Mouse (Mus musculus) heart, embryonic 13.5 days (tissue): ENCODE measurements around the gene 5430419D17Rik. TPM values are rescaled to one million over a fixed set of nuclear protein-coding genes. Genes with fewer than 3 reads are reported as not detected.

Experiments
- ATAC-seq: fragments of 200-750 bp; cut with Nextera tagmentation; 2 replicates; pipeline ENCODE4 v1.8.0; 2017; ENCODE audit warnings: moderate TSS enrichment; ENCODE audit not compliant: insufficient number of reproducible peaks, low FRiP score, low TSS enrichment; ENCODE audit errors: extremely low read depth
- H3K27ac ChIP-seq: fragments of 300-500 bp; sonication (generic); replicated peaks from 2 replicates; pipeline ENCODE4 v1.5.1; 2015; ENCODE audit warnings: moderate library complexity, mild to moderate bottlenecking, inconsistent platforms
- H3K27me3 ChIP-seq: fragments of 300-500 bp; sonication (generic); replicated peaks from 2 replicates; pipeline ENCODE4 v1.6.1; 2015; ENCODE audit warnings: mild to moderate bottlenecking, inconsistent platforms
- H3K36me3 ChIP-seq: fragments of 300-500 bp; sonication (generic); 2 replicates; pipeline ENCODE4 v1.6.1; 2015; ENCODE audit warnings: mild to moderate bottlenecking, inconsistent platforms
- H3K4me1 ChIP-seq: fragments of 300-500 bp; sonication (generic); 2 replicates; pipeline ENCODE4 v1.6.1; 2015; ENCODE audit warnings: inconsistent platforms
- H3K4me2 ChIP-seq: fragments of 300-500 bp; sonication (generic); 2 replicates; pipeline ENCODE4 v1.6.1; 2015; ENCODE audit warnings: inconsistent platforms, mild to moderate bottlenecking, moderate library complexity
- H3K4me3 ChIP-seq: fragments of 300-500 bp; sonication (generic); 2 replicates; pipeline ENCODE4 v1.5.1; 2015; ENCODE audit warnings: moderate library complexity, mild to moderate bottlenecking, inconsistent platforms
- H3K9ac ChIP-seq: fragments of 300-500 bp; sonication (generic); 2 replicates; pipeline ENCODE4 v1.6.1; 2015; ENCODE audit warnings: inconsistent platforms, mild to moderate bottlenecking, moderate library complexity
- H3K9me3 ChIP-seq: fragments of 300-500 bp; sonication (generic); 2 replicates; pipeline ENCODE4 v1.6.1; 2016; ENCODE audit warnings: inconsistent platforms
- WGBS: fragments of 180-500 bp; shearing (Covaris S2); methylation state at CpG from one replicate; pipeline ENCODE4 v1.1.7; 2015; ENCODE audit warnings: mixed read lengths; 5-methylcytosine and 5-hydroxymethylcytosine counted together
- polyA plus RNA-seq: library from polyadenylated mRNA; unstranded; fragments of >200 nt; fragmentation: Nextera tagmentation; extraction: Ambion mirVana; gene quantifications from 2 replicates; pipeline ENCODE4 v1.2.1, GENCODE M21; 2015

5430419D17Rik gene
- polyA plus RNA-seq, 1 experiment from 2014 or later = 0.09 TPM

DNA sequence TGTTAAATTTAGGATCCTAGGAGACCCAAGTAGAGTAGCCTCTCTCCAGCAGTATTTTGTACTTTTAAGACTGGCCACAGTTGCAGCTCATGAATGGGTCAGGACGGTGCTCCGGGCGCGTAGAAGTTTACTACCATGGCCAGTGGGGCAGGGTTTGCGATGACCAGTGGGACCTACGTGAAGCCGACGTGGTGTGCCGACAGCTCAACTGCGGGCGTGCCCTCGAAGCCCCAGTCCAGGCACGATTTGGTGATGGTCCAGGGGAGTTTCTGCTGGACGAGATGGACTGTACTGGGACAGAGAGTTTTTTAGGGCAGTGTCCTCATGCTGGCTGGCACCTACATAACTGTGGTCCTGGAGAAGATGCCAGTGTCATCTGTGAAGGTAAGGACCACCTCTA, 13.8 kb downstream of the 5430419D17Rik start:
- Histone ChIP-seq H3K9me3 (no peaks in the 10 kb centered on the region), H3K9ac (no peak overlapping the region), H3K4me1 (no peaks in the 10 kb centered on the region), H3K4me2 (no peak overlapping the region), H3K27ac (no peak overlapping the region), H3K36me3 (no peaks in the 10 kb centered on the region), H3K27me3 (peaks cover 9% of the 10 kb centered on the region), H3K4me3 (no peak overlapping the region)
- ATAC-seq = no peak
- WGBS = 85% methylated on average over 14 of the region's 14 CpGs

DNA sequence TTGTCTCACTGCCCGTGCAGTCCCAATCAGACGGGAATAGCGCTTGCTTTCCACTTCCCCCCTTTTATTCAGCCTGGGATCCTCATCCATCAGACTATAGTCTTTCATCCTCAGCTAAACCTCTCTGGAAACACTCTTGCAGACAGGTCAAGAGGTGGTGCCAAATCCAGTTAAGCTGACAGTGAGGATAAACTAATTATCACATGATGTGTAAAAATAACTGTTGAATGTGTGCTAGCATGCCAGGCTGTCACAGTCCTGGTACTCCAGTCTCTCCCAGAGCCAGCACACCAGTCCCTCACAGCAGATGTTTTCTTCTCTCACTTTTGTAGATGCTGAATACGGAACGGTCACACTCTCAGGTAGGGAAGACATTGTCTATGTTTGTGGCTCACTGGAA, 48.9 kb downstream of the 5430419D17Rik start:
- Histone ChIP-seq H3K4me2 (no peak overlapping the region), H3K4me3 (no peak overlapping the region), H3K27me3 (no peaks in the 10 kb centered on the region; the same call in 1 of the 2 replicates), H3K9me3 (no peaks in the 10 kb centered on the region), H3K36me3 (no peaks in the 10 kb centered on the region), H3K27ac (no peak overlapping the region), H3K4me1 (no peaks in the 10 kb centered on the region), H3K9ac (no peak overlapping the region)
- ATAC-seq = no peak
- WGBS = 50% methylated on average over 5 of the region's 5 CpGs

DNA sequence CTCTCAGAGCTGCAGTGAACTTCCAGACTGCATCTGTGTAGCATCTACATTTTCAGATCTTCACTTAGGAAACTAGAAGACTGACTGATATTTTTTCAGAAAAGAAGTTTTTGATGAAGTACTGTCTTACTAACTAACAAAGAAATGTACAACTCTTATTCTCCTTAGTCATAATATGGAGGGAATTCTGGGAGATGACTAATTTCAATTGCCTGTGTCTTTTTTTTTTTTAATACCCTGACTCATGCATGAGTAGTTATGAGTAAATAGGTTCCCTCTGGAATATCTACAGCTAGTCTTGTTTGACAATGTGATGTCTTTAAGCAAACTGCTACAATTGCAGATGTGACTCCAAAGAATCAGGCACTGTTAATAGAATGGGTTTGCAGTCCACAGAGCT, 61.9 kb downstream of the 5430419D17Rik start:
- Histone ChIP-seq H3K4me3 (no peak overlapping the region), H3K4me2 (no peak overlapping the region), H3K4me1 (no peaks in the 10 kb centered on the region), H3K27me3 (no peaks in the 10 kb centered on the region), H3K36me3 (no peaks in the 10 kb centered on the region), H3K27ac (no peak overlapping the region), H3K9me3 (no peaks in the 10 kb centered on the region), H3K9ac (no peak overlapping the region)
- ATAC-seq = no peak

GRCm38 (mm10) chr7:131244993-131245392, 70.8 kb downstream of the 5430419D17Rik start:
- Histone ChIP-seq H3K9me3 (no peaks in the 10 kb centered on the region), H3K27ac (no peak overlapping the region), H3K4me2 (no peak overlapping the region), H3K9ac (no peak overlapping the region), H3K27me3 (no peaks in the 10 kb centered on the region), H3K4me3 (no peak overlapping the region), H3K36me3 (no peaks in the 10 kb centered on the region), H3K4me1 (no peaks in the 10 kb centered on the region)
- WGBS = 12% methylated on average over 1 of the region's 1 CpGs
- no peak for ATAC-seq

GRCm38 (mm10) chr7:131256841-131257240, 82.6 kb downstream of the 5430419D17Rik start:
- Histone ChIP-seq H3K9me3 (no peaks in the 10 kb centered on the region), H3K4me2 (no peak overlapping the region), H3K4me1 (no peaks in the 10 kb centered on the region), H3K27me3 (no peaks in the 10 kb centered on the region), H3K4me3 (no peak overlapping the region), H3K9ac (no peak overlapping the region), H3K27ac (no peak overlapping the region), H3K36me3 (no peaks in the 10 kb centered on the region)
- 67% methylated on average over 5 of the region's 5 CpGs for WGBS
- ATAC-seq = no peak

GRCm38 (mm10) chr7:131257309-131257708, 83.1 kb downstream of the 5430419D17Rik start:
- 71% methylated on average over 1 of the region's 1 CpGs for WGBS
- Histone ChIP-seq H3K4me1 (no peaks in the 10 kb centered on the region), H3K4me2 (no peak overlapping the region), H3K9ac (no peak overlapping the region; the same call in 1 of the 2 replicates), H3K4me3 (no peak overlapping the region), H3K27ac (no peak overlapping the region), H3K27me3 (no peaks in the 10 kb centered on the region), H3K36me3 (no peaks in the 10 kb centered on the region), H3K9me3 (no peaks in the 10 kb centered on the region)
- no peak for ATAC-seq

- Histone ChIP-seq H3K4me1 (no peaks in the 10 kb centered on the region), H3K9ac (no peak overlapping the region), H3K27me3 (no peaks in the 10 kb centered on the region), H3K36me3 (no peaks in the 10 kb centered on the region), H3K27ac (no peak overlapping the region), H3K4me3 (no peak overlapping the region), H3K9me3 (no peaks in the 10 kb centered on the region), H3K4me2 (no peak overlapping the region)
- no peak for ATAC-seq
- WGBS = 67% methylated on average over 6 of the region's 6 CpGs
Measured at GRCm38 (mm10) chr7:131260946-131261345, 86.7 kb downstream of the 5430419D17Rik start.

DNA sequence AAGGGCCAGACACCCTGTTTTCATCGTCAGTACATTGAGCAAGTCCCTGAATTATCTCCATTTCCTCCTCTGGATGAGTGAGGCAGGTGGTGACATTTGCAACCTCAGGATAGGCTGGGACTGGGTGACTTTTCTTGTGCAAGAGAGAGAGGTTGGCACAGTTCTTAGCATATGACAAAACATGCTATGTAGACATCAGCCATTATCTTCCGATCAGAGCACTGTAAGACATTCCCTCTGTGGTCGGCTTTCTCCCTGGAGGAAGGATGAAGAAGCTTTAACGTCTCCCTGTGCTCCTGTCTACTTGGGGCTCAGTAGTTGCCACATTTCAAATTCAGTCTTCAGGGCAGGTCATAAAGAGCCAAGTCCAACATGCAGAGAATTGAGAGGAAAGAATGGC, 90.0 kb downstream of the 5430419D17Rik start:
- ATAC-seq = no peak
- Histone ChIP-seq H3K4me1 (no peaks in the 10 kb centered on the region), H3K9ac (no peak overlapping the region), H3K27ac (no peak overlapping the region), H3K36me3 (no peaks in the 10 kb centered on the region), H3K4me3 (no peak overlapping the region), H3K4me2 (no peak overlapping the region), H3K9me3 (no peaks in the 10 kb centered on the region), H3K27me3 (no peaks in the 10 kb centered on the region)
- 76% methylated on average over 4 of the region's 4 CpGs for WGBS

DNA sequence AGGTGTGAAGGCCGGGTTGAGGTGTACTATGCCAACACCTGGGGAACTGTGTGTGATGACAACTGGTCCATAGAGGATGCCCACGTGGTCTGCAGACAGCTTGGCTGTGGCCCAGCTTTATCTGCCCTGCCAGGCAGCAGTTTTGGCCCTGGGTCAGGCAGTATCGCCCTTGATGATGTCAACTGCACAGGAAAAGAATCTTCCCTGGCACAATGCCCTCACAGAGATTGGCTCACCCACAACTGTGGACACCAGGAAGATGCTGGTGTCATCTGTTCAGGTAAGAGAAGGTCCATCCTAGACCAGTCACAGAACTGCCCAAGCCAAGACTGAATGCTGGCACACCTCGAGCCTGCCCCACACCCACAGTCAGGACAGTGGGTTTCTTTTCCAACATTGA, 91.6 kb downstream of the 5430419D17Rik start:
- no peak overlapping the region for H3K4me3 ChIP-seq
- H3K4me1 ChIP-seq = no peaks in the 10 kb centered on the region
- no peak overlapping the region for H3K4me2 ChIP-seq
- no peak overlapping the region for H3K27ac ChIP-seq
- ATAC-seq = no peak
- WGBS = 66% methylated on average over 4 of the region's 4 CpGs
- H3K9ac ChIP-seq = no peak overlapping the region
- H3K27me3 ChIP-seq = no peaks in the 10 kb centered on the region
- H3K36me3 ChIP-seq = no peaks in the 10 kb centered on the region
- no peaks in the 10 kb centered on the region for H3K9me3 ChIP-seq

GRCm38 (mm10) chr7:131297151-131297550, 122.9 kb downstream of the 5430419D17Rik start:
- Histone ChIP-seq H3K4me1 (no peaks in the 10 kb centered on the region), H3K36me3 (no peaks in the 10 kb centered on the region), H3K9me3 (no peaks in the 10 kb centered on the region), H3K27ac (no peak overlapping the region), H3K4me2 (no peak overlapping the region), H3K4me3 (no peak overlapping the region), H3K27me3 (no peaks in the 10 kb centered on the region; the same call in 1 of the 2 replicates), H3K9ac (no peak overlapping the region)
- WGBS = 65% methylated on average over 8 of the region's 8 CpGs
- ATAC-seq = no peak

GRCm38 (mm10) chr7:131303340-131303739, 129.1 kb downstream of the 5430419D17Rik start:
- Histone ChIP-seq H3K4me1 (no peaks in the 10 kb centered on the region), H3K4me2 (no peak overlapping the region), H3K9me3 (no peaks in the 10 kb centered on the region), H3K27me3 (no peaks in the 10 kb centered on the region), H3K4me3 (no peak overlapping the region), H3K27ac (no peak overlapping the region), H3K9ac (no peak overlapping the region), H3K36me3 (no peaks in the 10 kb centered on the region)
- WGBS = 73% methylated on average over 8 of the region's 8 CpGs
- ATAC-seq = no peak

GRCm38 (mm10) chr7:131306733-131307132, 132.5 kb downstream of the 5430419D17Rik start:
- ATAC-seq = no peak
- Histone ChIP-seq H3K9me3 (no peaks in the 10 kb centered on the region), H3K27ac (no peak overlapping the region), H3K4me2 (no peak overlapping the region), H3K4me1 (no peaks in the 10 kb centered on the region), H3K9ac (no peak overlapping the region), H3K27me3 (no peaks in the 10 kb centered on the region), H3K4me3 (no peak overlapping the region), H3K36me3 (no peaks in the 10 kb centered on the region)
- WGBS = 63% methylated on average over 5 of the region's 5 CpGs
